8 mouse cellular contexts compared by ENCODE assay signal in genomic region chr4:133756514-133757268, GRCm38 (mm10). TPM values are rescaled to one million over a fixed set of nuclear protein-coding genes. Genes with fewer than 3 reads are reported as not detected.
DNase-seq lines count a peak whose midpoint lies in the region; ATAC-seq lines count a peak whose summit lies in the region.

Gene Arid1a (minus strand): TSS chr4:133756769.

- H3K4me2 ChIP-seq in lung, embryonic 16.5 days (ENCODE audit: low read depth, low read length): peak within 1 kb of the TSS; percentile 92

- H3K4me1 ChIP-seq in lung, embryonic 16.5 days (replicated peaks; ENCODE audit: control insufficient read depth, insufficient read depth, low read length): peaks cover 17% of the 10 kb centered on the region

- peak; percentile 63 to 69 for ATAC-seq in hematopoietic stem cell, adult 5-6 weeks (replicated peaks in 1 of 2; ENCODE audit: insufficient read depth in 1 of 2, low FRiP score in 2 of 2, low TSS enrichment in 1 of 2, low read depth in 1 of 2, poor library complexity in 2 of 2, severe bottlenecking in 2 of 2)
- ATAC-seq in lung, embryonic 16.5 days (ENCODE audit: low read depth): peak; percentile 65

- H3K9me3 ChIP-seq in lung, embryonic 16.5 days (ENCODE audit: control insufficient read depth, low read length): no peaks in the 10 kb centered on the region

- WGBS in lung, embryonic 16.5 days: under 1% methylated on average over 40 of the region's 40 CpGs

- H3K4me3 ChIP-seq in lung, embryonic 16.5 days (ENCODE audit: low read length): peak within 1 kb of the TSS; percentile 66

- DNase-seq in MEL-GATA-1-ER (ENCODE audit: extremely low read depth, low read depth): peak; percentile 92
- DNase-seq in cerebellum, adult 8-10 months: peak; percentile 93
- DNase-seq in forelimb bud, embryonic 11.5 days (ENCODE audit: low read depth, low spot score): peak; percentile 95
- DNase-seq in layer of hippocampus, adult 9-10 months (ENCODE audit: low spot score): peak; percentile 91
- DNase-seq in ovary, postnatal 10 days (ENCODE audit: low spot score): peak; percentile 85
- DNase-seq in thymus, postnatal 10 days (ENCODE audit: low spot score in 2 of 2): peak; percentile 91 to 93

- peak within 1 kb of the TSS; percentile 100 for H3K27ac ChIP-seq in lung, embryonic 16.5 days (ENCODE audit: low read length)

- no peaks in the 10 kb centered on the region for H3K36me3 ChIP-seq in lung, embryonic 16.5 days (ENCODE audit: control insufficient read depth, insufficient read depth, low read length)

- H3K9ac ChIP-seq in lung, embryonic 16.5 days (ENCODE audit: low read length): peak within 1 kb of the TSS; percentile 84

- H3K27me3 ChIP-seq in lung, embryonic 16.5 days (ENCODE audit: control insufficient read depth, insufficient read depth, low read depth, low read length): no peaks in the 10 kb centered on the region

RNA-seq across cellular contexts. Expression of gene Arid1a, which starts in this region (rescaled TPM):
- 40.4 and 47.2 TPM in 2 replicates for total RNA-seq in hematopoietic stem cell, adult 5-6 weeks (2017)
- 28.4 and 28.9 TPM in 2 replicates for polyA plus RNA-seq in lung, embryonic 16.5 days (2015; fragmentation: Nextera tagmentation; extraction: Ambion mirVana)

Comparison
In these comparisons a context has a peak if more than half of its experiments do, and no peak if none do; other contexts are left out.
1. Peak in every context shown above with its lines: DNase-seq, ATAC-seq, H3K4me3 ChIP-seq and H3K27ac ChIP-seq.